Mouse (Mus musculus) hindbrain, embryonic 14.5 days (tissue): ENCODE data around the gene Ifnk. TPM values are rescaled to one million over a fixed set of nuclear protein-coding genes. Genes with fewer than 3 reads are reported as not detected.
A peak's percentile ranks its signal among the peaks of the same experiment; 100 is the strongest.

Source experiments
- ATAC-seq: fragments of 200-750 bp; cut with Nextera tagmentation; 2 replicates; pipeline ENCODE4 v1.8.0; 2017; ENCODE audit warnings: moderate number of reproducible peaks, mild to moderate bottlenecking, moderate TSS enrichment, moderate library complexity; ENCODE audit not compliant: low FRiP score
- DNase-seq: peaks from one replicate; pipeline ENCODE4 v3.0.0-alpha.2; 2015; ENCODE audit warnings: low spot score
- H3K27ac ChIP-seq: fragments of 300-500 bp; sonication (generic); 2 replicates; pipeline ENCODE4 v1.5.1; 2014; ENCODE audit warnings: mild to moderate bottlenecking, moderate library complexity
- H3K27me3 ChIP-seq: fragments of 300-500 bp; sonication (generic); 2 replicates; pipeline ENCODE4 v1.6.1; 2014; ENCODE audit warnings: mild to moderate bottlenecking, low read length, mixed read lengths; ENCODE audit not compliant: control insufficient read depth, insufficient read depth
- H3K36me3 ChIP-seq: fragments of 300-500 bp; sonication (generic); replicated peaks from 2 replicates; pipeline ENCODE4 v1.6.1; 2014; ENCODE audit not compliant: control insufficient read depth, insufficient read depth
- H3K4me1 ChIP-seq: fragments of 300-500 bp; sonication (generic); replicated peaks from 2 replicates; pipeline ENCODE4 v1.6.1; 2014; ENCODE audit warnings: antibody characterized with exemption, low read length, mixed read lengths; ENCODE audit not compliant: control insufficient read depth, insufficient read depth
- H3K4me2 ChIP-seq: fragments of 300-500 bp; sonication (generic); replicated peaks from 2 replicates; pipeline ENCODE4 v1.6.1; 2014; ENCODE audit warnings: mild to moderate bottlenecking, moderate library complexity
- H3K4me3 ChIP-seq: fragments of 300-500 bp; sonication (generic); replicated peaks from 2 replicates; pipeline ENCODE4 v1.5.1; 2014; ENCODE audit warnings: mild to moderate bottlenecking, low read length
- H3K9ac ChIP-seq: fragments of 300-500 bp; sonication (generic); 2 replicates; pipeline ENCODE4 v1.6.1; 2014
- H3K9me3 ChIP-seq: fragments of 300-500 bp; sonication (generic); 2 replicates; pipeline ENCODE4 v1.6.1; 2016; ENCODE audit warnings: low read length; ENCODE audit not compliant: control insufficient read depth
- WGBS: fragments of 180-500 bp; shearing (Covaris S2); extraction: QIAGEN DNeasy Blood & Tissue Kit; methylation state at CpG from one replicate; pipeline ENCODE4 v1.1.7; 2014; 5-methylcytosine and 5-hydroxymethylcytosine counted together
- polyA plus RNA-seq: library from polyadenylated mRNA; unstranded; fragments of >200 nt; fragmentation: Nextera tagmentation; extraction: Ambion mirVana; gene quantifications from 2 replicates; pipeline ENCODE4 v1.2.1, GENCODE M21; 2014

The Ifnk gene
- 0.25 TPM in 1 of 2 replicates, not detected in the other for polyA plus RNA-seq

GRCm38 (mm10) chr4:35151756-35152155 is at the start of gene Ifnk:
Gene Ifnk (plus strand): TSS chr4:35152056.
- Histone ChIP-seq H3K9me3 (no peaks in the 10 kb centered on the region), H3K36me3 (no peaks in the 10 kb centered on the region), H3K4me3 (no peak within 1 kb of the TSS), H3K4me1 (peaks cover 6% of the 10 kb centered on the region; the same call in 1 of the 2 replicates), H3K27me3 (peaks cover 9% of the 10 kb centered on the region; the same call in 1 of the 2 replicates), H3K27ac (no peak within 1 kb of the TSS), H3K9ac (no peak within 1 kb of the TSS), H3K4me2 (no peak within 1 kb of the TSS)
- WGBS: 87% methylated on average over 4 of the region's 4 CpGs
- no peak for ATAC-seq
- no peak for DNase-seq

DNA sequence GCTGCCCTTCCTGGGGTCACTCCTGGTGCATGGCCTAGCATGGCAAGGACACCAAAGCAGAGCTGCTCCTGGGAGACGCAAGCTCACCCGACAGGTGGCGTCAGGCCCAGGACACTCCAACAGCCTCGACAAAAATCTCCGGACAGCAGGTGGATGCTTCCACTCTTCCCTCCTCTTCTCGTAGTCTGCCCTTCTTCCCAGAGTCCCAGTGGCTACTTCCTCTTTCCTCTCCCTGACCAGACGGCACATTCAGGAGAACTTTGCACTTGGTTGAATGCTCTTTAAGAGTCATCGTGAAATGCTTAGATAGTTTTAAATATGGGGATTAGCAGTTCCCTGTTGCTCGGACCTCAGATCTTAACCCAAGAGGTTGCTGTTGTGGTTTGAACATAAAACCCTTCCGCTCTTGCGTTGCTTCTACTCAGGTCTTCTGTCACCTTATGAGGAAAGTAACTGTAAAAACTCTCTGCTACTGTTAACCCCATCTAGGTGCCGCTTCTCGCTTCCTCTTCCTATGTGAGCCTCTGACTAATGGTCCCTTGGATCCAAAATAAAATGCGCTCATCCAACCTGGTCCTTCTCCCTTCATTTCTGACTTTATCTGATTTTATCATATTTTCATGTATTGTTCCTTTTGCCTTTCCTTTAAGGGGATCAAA is 46.6 kb upstream of the Ifnk start:
- no peak overlapping the region for H3K4me3 ChIP-seq
- 0 out of 2 replicates have a peak, but pooled peaks cover 3% of the 10 kb centered on the region for H3K4me1 ChIP-seq
- H3K9me3 ChIP-seq: no peaks in the 10 kb centered on the region
- no peak overlapping the region for H3K4me2 ChIP-seq
- 74% methylated on average over 14 of the region's 14 CpGs for WGBS
- H3K9ac ChIP-seq: no peak overlapping the region
- no peak for DNase-seq
- ATAC-seq: no peak
- H3K27me3 ChIP-seq: no peaks in the 10 kb centered on the region
- H3K27ac ChIP-seq: no peak overlapping the region
- H3K36me3 ChIP-seq: no peaks in the 10 kb centered on the region

GRCm38 (mm10) chr4:35112452-35112851 is 39.4 kb upstream of the Ifnk start:
- 89% methylated on average over 4 of the region's 4 CpGs for WGBS
- no peaks in the 10 kb centered on the region for H3K4me1 ChIP-seq
- H3K4me3 ChIP-seq: no peak overlapping the region
- no peaks in the 10 kb centered on the region for H3K9me3 ChIP-seq
- H3K27me3 ChIP-seq: no peaks in the 10 kb centered on the region
- no peaks in the 10 kb centered on the region for H3K36me3 ChIP-seq
- no peak overlapping the region for H3K27ac ChIP-seq
- H3K9ac ChIP-seq: no peak overlapping the region
- DNase-seq (no peak), ATAC-seq (no peak)
- H3K4me2 ChIP-seq: no peak overlapping the region

DNA sequence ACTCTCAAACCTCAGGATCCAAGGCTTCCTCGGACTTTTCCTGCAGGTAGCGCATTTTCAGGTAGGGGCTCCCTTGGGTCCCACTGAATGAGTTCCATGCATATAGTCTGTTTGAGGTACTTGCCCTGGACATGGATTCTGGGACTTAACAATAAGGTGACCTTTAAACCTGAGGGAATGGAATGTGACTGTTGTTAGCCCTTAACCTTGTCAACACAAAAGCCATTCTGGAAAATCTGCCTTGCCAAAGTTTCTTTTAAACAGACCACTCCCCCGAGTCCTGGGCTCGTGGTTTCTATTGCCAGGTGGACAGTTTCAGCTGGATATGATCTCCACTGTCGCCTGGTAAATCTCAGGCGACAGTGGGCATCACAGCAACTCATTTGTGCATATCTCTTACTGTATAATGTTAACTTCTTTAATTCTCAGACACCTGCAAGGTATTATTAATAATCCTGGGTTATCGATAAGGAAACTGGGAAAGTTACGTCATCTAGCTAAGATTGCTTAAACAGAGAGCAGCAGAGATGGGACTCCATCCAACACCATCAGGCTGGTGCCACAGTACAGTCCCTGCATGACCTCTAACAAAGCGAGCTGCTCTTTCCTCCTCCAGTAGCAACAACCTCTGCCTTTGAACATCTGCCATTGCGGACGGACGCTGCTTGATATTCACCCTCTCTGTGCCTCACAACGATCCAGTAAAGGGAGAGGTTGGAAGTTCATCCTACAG is 38.2 kb upstream of the Ifnk start:
- H3K4me3 ChIP-seq: no peak overlapping the region
- 80% methylated on average over 13 of the region's 13 CpGs for WGBS
- no peaks in the 10 kb centered on the region for H3K27me3 ChIP-seq
- H3K9me3 ChIP-seq: no peaks in the 10 kb centered on the region
- H3K27ac ChIP-seq: no peak overlapping the region
- no peak overlapping the region for H3K4me2 ChIP-seq
- no peak overlapping the region for H3K9ac ChIP-seq
- DNase-seq (no peak), ATAC-seq (no peak)
- no peaks in the 10 kb centered on the region for H3K36me3 ChIP-seq
- H3K4me1 ChIP-seq: no peaks in the 10 kb centered on the region

GRCm38 (mm10) chr4:35114950-35115349 is 36.9 kb upstream of the Ifnk start:
- Histone ChIP-seq H3K9me3 (no peaks in the 10 kb centered on the region), H3K27me3 (no peaks in the 10 kb centered on the region), H3K9ac (no peak overlapping the region), H3K4me3 (no peak overlapping the region), H3K4me1 (no peaks in the 10 kb centered on the region), H3K36me3 (no peaks in the 10 kb centered on the region), H3K27ac (no peak overlapping the region), H3K4me2 (no peak overlapping the region)
- DNase-seq: no peak
- ATAC-seq: no peak
- whole genome bisulfite sequencing: 74% methylated on average over 2 of the region's 2 CpGs

DNA sequence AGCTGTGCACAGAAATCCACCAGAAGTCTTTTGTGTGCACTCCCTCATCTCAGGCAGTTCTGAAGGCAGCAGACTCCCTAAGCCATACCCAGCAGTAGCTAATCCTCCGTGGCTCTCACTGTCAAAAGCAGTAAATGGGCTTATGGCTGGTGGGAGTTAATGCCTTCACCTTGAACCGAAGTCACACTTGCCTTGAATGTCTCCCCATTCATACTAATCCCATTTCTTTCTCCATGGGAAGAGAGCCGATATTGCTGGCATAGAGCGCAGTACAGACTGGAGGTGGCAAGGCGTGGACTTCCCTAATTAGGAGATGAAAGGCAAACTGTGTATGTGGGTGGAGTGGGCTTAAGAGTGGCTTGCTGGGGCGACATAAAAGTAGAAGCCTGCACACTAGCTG is 35.9 kb upstream of the Ifnk start:
- no peaks in the 10 kb centered on the region for H3K4me1 ChIP-seq
- no peaks in the 10 kb centered on the region for H3K36me3 ChIP-seq
- no peak overlapping the region for H3K27ac ChIP-seq
- ATAC-seq (0 out of 2 replicates have a peak, but pooled peaks have one; percentile 37), DNase-seq (no peak)
- H3K9ac ChIP-seq: no peak overlapping the region
- no peak overlapping the region for H3K4me3 ChIP-seq
- H3K4me2 ChIP-seq: no peak overlapping the region
- H3K9me3 ChIP-seq: no peaks in the 10 kb centered on the region
- H3K27me3 ChIP-seq: no peaks in the 10 kb centered on the region
- WGBS: 70% methylated on average over 6 of the region's 6 CpGs

DNA sequence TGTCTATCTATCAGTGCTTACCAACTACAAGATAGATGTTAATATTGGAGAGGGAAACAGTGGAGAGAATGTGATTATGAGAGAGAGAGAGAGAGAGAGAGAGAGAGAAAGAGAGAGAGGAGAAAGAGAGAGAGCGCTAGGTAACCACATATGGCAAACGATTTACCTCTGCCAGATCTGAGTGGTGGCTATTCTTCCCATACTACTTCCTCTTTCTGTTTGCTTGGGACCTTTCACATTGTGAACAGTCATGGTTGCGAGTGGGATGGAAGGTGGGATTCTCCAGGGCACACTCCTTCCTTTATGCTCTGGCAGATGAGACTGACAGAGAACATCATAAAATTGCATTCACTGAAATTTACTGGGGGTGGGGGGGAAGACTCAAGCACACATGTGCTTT is 34.7 kb upstream of the Ifnk start:
- Histone ChIP-seq H3K9me3 (no peaks in the 10 kb centered on the region), H3K27ac (no peak overlapping the region), H3K27me3 (no peaks in the 10 kb centered on the region), H3K4me2 (no peak overlapping the region), H3K4me1 (no peaks in the 10 kb centered on the region), H3K9ac (no peak overlapping the region), H3K36me3 (no peaks in the 10 kb centered on the region), H3K4me3 (no peak overlapping the region)
- 89% methylated on average over 3 of the region's 3 CpGs for WGBS
- DNase-seq (no peak), ATAC-seq (no peak)

DNA sequence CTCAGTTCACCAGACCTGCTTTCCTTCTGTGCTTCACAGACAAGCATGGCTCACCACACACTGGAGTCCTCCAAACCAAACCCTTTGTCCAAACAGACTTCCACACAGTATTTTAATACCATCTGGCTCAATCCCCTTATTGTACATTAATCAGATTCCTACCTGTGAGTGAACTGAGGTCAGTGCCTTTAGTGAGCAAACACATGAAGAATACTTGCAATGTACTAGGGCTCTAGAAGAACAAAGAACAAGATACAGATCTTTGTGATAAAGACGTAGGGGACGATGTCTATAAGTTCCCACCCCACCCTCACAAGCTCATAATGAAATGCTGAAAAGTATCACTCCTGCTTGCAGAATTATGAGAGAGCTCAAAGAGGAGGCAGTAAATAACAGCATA is 33.0 kb upstream of the Ifnk start:
- WGBS: 82% methylated on average over 2 of the region's 2 CpGs
- ATAC-seq: no peak

DNA sequence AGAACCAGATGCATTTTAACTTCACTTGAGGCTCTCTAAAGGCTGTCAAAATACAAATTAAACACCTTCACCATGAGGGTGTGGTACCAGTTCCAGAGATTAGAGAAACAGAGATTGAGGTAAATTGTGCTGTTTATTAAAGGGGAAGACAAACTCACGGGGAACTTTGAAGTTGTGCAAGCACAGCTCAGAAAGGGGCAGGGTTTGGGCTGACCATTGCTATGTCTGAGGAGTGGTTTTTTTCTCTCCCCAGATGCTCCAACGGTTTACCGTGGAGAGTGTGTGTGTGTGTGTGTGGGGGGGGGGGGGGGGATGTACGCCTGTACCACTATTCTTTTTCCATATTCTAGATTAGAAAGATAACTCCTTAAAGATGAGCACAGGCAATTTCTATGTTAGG is 31.7 kb upstream of the Ifnk start:
- H3K27ac ChIP-seq: no peak overlapping the region
- WGBS: 79% methylated on average over 4 of the region's 4 CpGs
- H3K9ac ChIP-seq: no peak overlapping the region
- DNase-seq: no peak
- no peak overlapping the region for H3K4me2 ChIP-seq
- no peaks in the 10 kb centered on the region for H3K27me3 ChIP-seq
- no peak for ATAC-seq
- H3K4me1 ChIP-seq: peaks cover 2% of the 10 kb centered on the region; the same call in 1 of the 2 replicates
- H3K36me3 ChIP-seq: no peaks in the 10 kb centered on the region
- no peaks in the 10 kb centered on the region for H3K9me3 ChIP-seq
- H3K4me3 ChIP-seq: no peak overlapping the region

More for the DNA sequence above, 33.0 kb upstream of the Ifnk start:
- Histone ChIP-seq H3K4me2 (no peak overlapping the region), H3K36me3 (no peaks in the 10 kb centered on the region), H3K4me3 (no peak overlapping the region), H3K27ac (no peak overlapping the region), H3K4me1 (no peaks in the 10 kb centered on the region), H3K27me3 (no peaks in the 10 kb centered on the region), H3K9me3 (no peaks in the 10 kb centered on the region), H3K9ac (no peak overlapping the region)
- DNase-seq: no peak
